Mouse (Mus musculus) spleen, adult 2 months (tissue): ENCODE data around the gene Zmym6. TPM values are rescaled to one million over a fixed set of nuclear protein-coding genes. Genes with fewer than 3 reads are reported as not detected.
"Not testable (repeated sequence)": the region's sequence is repeated elsewhere in the genome, so short reads cannot be mapped to it uniquely, and the experiment has no call there.

ENCODE experiments used
- DNase-seq, 2 experiments: peaks; one replicate each; pipeline versions ENCODE4 v3.0.0 to v3.0.0-alpha.2; 2012 to 2021; ENCODE audit warnings: low spot score in 2 of 2, low read depth in 1 of 2
- H3K27ac ChIP-seq: fragments of 200-500 bp; 2 replicates; pipeline ENCODE4 v1.5.1; 2012; ENCODE audit warnings: low read length, inconsistent platforms; ENCODE audit not compliant: insufficient read depth
- H3K27me3 ChIP-seq: fragments of 200-500 bp; 2 replicates; pipeline ENCODE4 v1.6.1; 2012; ENCODE audit warnings: mild to moderate bottlenecking, moderate library complexity, low read length, inconsistent platforms; ENCODE audit not compliant: control insufficient read depth, insufficient read depth
- H3K36me3 ChIP-seq: fragments of 200-500 bp; 2 replicates; pipeline ENCODE4 v1.6.1; 2012; ENCODE audit warnings: mild to moderate bottlenecking, low read length, inconsistent platforms; ENCODE audit not compliant: control insufficient read depth, insufficient read depth
- H3K4me1 ChIP-seq: fragments of 200-500 bp; 2 replicates; pipeline ENCODE4 v1.6.1; 2011; ENCODE audit warnings: inconsistent platforms; ENCODE audit not compliant: control insufficient read depth, insufficient read depth, insufficient read length
- H3K4me3 ChIP-seq: fragments of 200-500 bp; 2 replicates; pipeline ENCODE4 v1.5.1; 2011; ENCODE audit warnings: mild to moderate bottlenecking, inconsistent platforms; ENCODE audit not compliant: insufficient read depth, insufficient read length; ENCODE audit errors: extremely low read depth
- CTCF ChIP-seq: fragments of 200-500 bp; IDR thresholded peaks from 2 replicates; pipeline ENCODE4 v1.5.1; 2011; ENCODE audit warnings: mild to moderate bottlenecking, inconsistent platforms; ENCODE audit not compliant: insufficient read depth, insufficient read length, insufficient replicate concordance; ENCODE audit errors: extremely low read depth
- POLR2A ChIP-seq: fragments of 200-500 bp; IDR thresholded peaks from 2 replicates; pipeline ENCODE4 v1.6.1; 2011; ENCODE audit warnings: low read depth, low read length, inconsistent platforms
- WGBS: fragments of 180-500 bp; shearing (Covaris S2); methylation state at CpG from one replicate; pipeline ENCODE4 v1.1.7; 2018; 5-methylcytosine and 5-hydroxymethylcytosine counted together
- polyA plus RNA-seq: library from polyadenylated mRNA; depleted of rRNA; stranded (reverse); fragments of >200 nt; gene quantifications from 2 replicates; pipeline ENCODE4 v1.2.3, GENCODE M21; 2012

The Zmym6 gene
- polyA plus RNA-seq, 1 experiment: 3.1 TPM

GRCm38 (mm10) chr4:127083131-127083530, 5.9 kb downstream of the Zmym6 start:
- no peaks in the 10 kb centered on the region; the same call in 1 of the 2 replicates for H3K36me3 ChIP-seq
- no peak overlapping the region for H3K4me3 ChIP-seq
- DNase-seq: no peak
- H3K27me3 ChIP-seq: no peaks in the 10 kb centered on the region
- H3K4me1 ChIP-seq: no peaks in the 10 kb centered on the region
- H3K27ac ChIP-seq: no peak overlapping the region
- WGBS: 89% methylated on average over 2 of the region's 2 CpGs
- no peak for TF ChIP-seq CTCF
- no peak for TF ChIP-seq POLR2A

- DNase-seq: no peak
- Histone ChIP-seq H3K36me3 (no peaks in the 10 kb centered on the region; the same call in 1 of the 2 replicates), H3K4me3 (no peak overlapping the region), H3K4me1 (no peaks in the 10 kb centered on the region), H3K27ac (no peak overlapping the region), H3K27me3 (no peaks in the 10 kb centered on the region)
- TF ChIP-seq POLR2A: no peak
- no peak for TF ChIP-seq CTCF
- 93% methylated on average over 1 of the region's 1 CpGs for WGBS
Measured at GRCm38 (mm10) chr4:127085761-127086160, 8.6 kb downstream of the Zmym6 start.

GRCm38 (mm10) chr4:127091188-127091587, 14.0 kb downstream of the Zmym6 start:
- TF ChIP-seq CTCF: no peak
- no peak for TF ChIP-seq POLR2A
- H3K4me3 ChIP-seq: no peak overlapping the region
- no peak for DNase-seq
- H3K27me3 ChIP-seq: no peaks in the 10 kb centered on the region
- H3K27ac ChIP-seq: no peak overlapping the region
- WGBS: 89% methylated on average over 1 of the region's 1 CpGs
- H3K4me1 ChIP-seq: no peaks in the 10 kb centered on the region
- H3K36me3 ChIP-seq: peaks cover 1% of the 10 kb centered on the region; the same call in 1 of the 2 replicates

- H3K27ac ChIP-seq: no peak overlapping the region
- H3K27me3 ChIP-seq: no peaks in the 10 kb centered on the region
- TF ChIP-seq POLR2A (no peak), CTCF (no peak)
- 70% methylated on average over 4 of the region's 4 CpGs for WGBS
- peaks cover 1% of the 10 kb centered on the region; the same call in 1 of the 2 replicates for H3K36me3 ChIP-seq
- no peaks in the 10 kb centered on the region for H3K4me1 ChIP-seq
- DNase-seq: no peak
- H3K4me3 ChIP-seq: no peak overlapping the region
Measured at GRCm38 (mm10) chr4:127095090-127095489, 17.9 kb downstream of the Zmym6 start.

- not testable (repeated sequence) for H3K4me3 ChIP-seq, H3K27ac ChIP-seq, H3K36me3 ChIP-seq, H3K4me1 ChIP-seq, DNase-seq, H3K27me3 ChIP-seq
- WGBS: 95% methylated on average over 1 of the region's 2 CpGs
Measured at GRCm38 (mm10) chr4:127099552-127099951, 22.4 kb downstream of the Zmym6 start.

GRCm38 (mm10) chr4:127107566-127107965, 30.4 kb downstream of the Zmym6 start:
- no peak overlapping the region for H3K27ac ChIP-seq
- no peaks in the 10 kb centered on the region for H3K27me3 ChIP-seq
- no peak overlapping the region for H3K4me3 ChIP-seq
- WGBS: 90% methylated on average over 4 of the region's 4 CpGs
- no peak for DNase-seq
- TF ChIP-seq POLR2A (no peak), CTCF (no peak)
- H3K36me3 ChIP-seq: peaks cover 7% of the 10 kb centered on the region
- no peaks in the 10 kb centered on the region for H3K4me1 ChIP-seq

- TF ChIP-seq POLR2A (no peak), CTCF (no peak)
- H3K4me1 ChIP-seq: no peaks in the 10 kb centered on the region
- no peak for DNase-seq
- H3K4me3 ChIP-seq: no peak overlapping the region
- H3K27ac ChIP-seq: no peak overlapping the region
- peaks cover 7% of the 10 kb centered on the region for H3K36me3 ChIP-seq
- H3K27me3 ChIP-seq: no peaks in the 10 kb centered on the region
- WGBS: 84% methylated on average over 4 of the region's 4 CpGs
Measured at GRCm38 (mm10) chr4:127110570-127110969, 33.4 kb downstream of the Zmym6 start.
